ENCODE assay signal across 21 mouse cellular contexts in genomic region chr17:49035052-49035451, GRCm38 (mm10).
A peak's percentile ranks its signal among the peaks of the same experiment; 100 is the strongest.
DNase-seq lines count a peak whose midpoint lies in the region; ATAC-seq and TF ChIP-seq lines count a peak whose summit lies in the region.
"Had no signal": no experiment of that assay in that cellular context is flagged by ENCODE, and none has a peak within 500 bp of the region (broad histone marks: within the 10 kb centered on the region; RNA-seq: fewer than 3 reads in every experiment).

No protein-coding gene starts in this region.

- H3K27me3 ChIP-seq in neural tube, embryonic 13.5 days: peaks cover 15% of the 10 kb centered on the region
- H3K27me3 ChIP-seq in ES-Bruce4 (ENCODE audit: control insufficient read depth, insufficient read depth, low read length, poor library complexity, severe bottlenecking): no peaks in the 10 kb centered on the region
- peaks cover 12% of the 10 kb centered on the region; the same call in 1 of the 2 replicates for H3K27me3 ChIP-seq in heart, embryonic 11.5 days (ENCODE audit: control insufficient read depth, insufficient read depth, low read length)
- H3K27me3 ChIP-seq: embryonic facial prominence, embryonic 12.5 days; forebrain, embryonic 13.5 days; forebrain, embryonic 15.5 days had no signal

- 0 out of 2 replicates have a peak, but pooled peaks have one; percentile 51 for TF ChIP-seq EP300 in ES-Bruce4 (IDR thresholded peaks at IDR 0.05; ENCODE audit: insufficient read depth, low read depth, low read length)

- no peak for DNase-seq in neural tube, embryonic 10.5 days (ENCODE audit: extremely low spot score, low spot score)
- DNase-seq in ES-E14 (ENCODE audit: low read depth, low spot score) (no peak), ZHBTc4 (ENCODE audit: low read depth, low spot score) (peak; percentile 42), liver (no peak)
- DNase-seq in testis, postnatal 10 days (ENCODE audit: low spot score): no peak
- DNase-seq: adrenal gland, adult 2 months; adrenal gland, postnatal 10 days; adrenal gland, postnatal 25 days; cerebellum, adult 11 months; cerebellum, adult 2 months; cerebellum, adult 9-10 months; cerebellum, postnatal 10 days; cerebellum, postnatal 25 days; forebrain, postnatal 0 days had no signal

- no peaks in the 10 kb centered on the region for H3K36me3 ChIP-seq in neural tube, embryonic 13.5 days
- H3K36me3 ChIP-seq in ES-Bruce4 (ENCODE audit: control insufficient read depth, insufficient read depth, low read length, poor library complexity, severe bottlenecking) (no peaks in the 10 kb centered on the region), ES-E14 (ENCODE audit: control insufficient read depth, insufficient read depth, low read length, poor library complexity, severe bottlenecking) (no peaks in the 10 kb centered on the region)
- H3K36me3 ChIP-seq in heart, embryonic 11.5 days (ENCODE audit: control insufficient read depth, insufficient read depth, low read length): no peaks in the 10 kb centered on the region
- H3K36me3 ChIP-seq: embryonic facial prominence, embryonic 10.5 days; embryonic facial prominence, embryonic 12.5 days; forebrain, embryonic 15.5 days had no signal

- ATAC-seq in neural tube, embryonic 13.5 days (ENCODE audit: low read depth): no peak
- no peak for ATAC-seq in heart, embryonic 11.5 days (replicated peaks; ENCODE audit: insufficient number of reproducible peaks, low FRiP score, low TSS enrichment)
- ATAC-seq: forebrain, embryonic 13.5 days; forebrain, embryonic 15.5 days; forebrain, postnatal 0 days had no signal

- WGBS in neural tube, embryonic 13.5 days: 26% methylated on average over 6 of the region's 6 CpGs
- 63% methylated on average over 6 of the region's 6 CpGs for WGBS in heart, embryonic 11.5 days (ENCODE audit: insufficient replicate concordance)

- H3K4me1 ChIP-seq in neural tube, embryonic 13.5 days (replicated peaks): peaks cover 16% of the 10 kb centered on the region
- peaks cover 13% of the 10 kb centered on the region for H3K4me1 ChIP-seq in ES-Bruce4 (ENCODE audit: control insufficient read depth, insufficient read depth, low read length)
- H3K4me1 ChIP-seq in ES-E14 (ENCODE audit: control insufficient read depth in 2 of 2, insufficient read depth in 2 of 2, low read length in 2 of 2, poor library complexity in 1 of 2): peaks cover 7 to 31% of the 10 kb centered on the region in 2 experiments; a peak in 3 of 4 replicates
- H3K4me1 ChIP-seq in heart, embryonic 11.5 days (ENCODE audit: control insufficient read depth, insufficient read depth, low read length): no peaks in the 10 kb centered on the region; the same call in 1 of the 2 replicates
- H3K4me1 ChIP-seq: embryonic facial prominence, embryonic 12.5 days had no signal

- TF ChIP-seq CTCF in ES-Bruce4 (IDR thresholded peaks at IDR 0.05; ENCODE audit: low read depth, low read length): no peak

- H3K4me2 ChIP-seq in neural tube, embryonic 13.5 days: no peak overlapping the region
- no peak overlapping the region for H3K4me2 ChIP-seq in heart, embryonic 11.5 days
- H3K4me2 ChIP-seq: embryonic facial prominence, embryonic 12.5 days; forebrain, embryonic 13.5 days; forebrain, embryonic 15.5 days had no signal

- no peak overlapping the region for H3K9ac ChIP-seq in neural tube, embryonic 13.5 days
- H3K9ac ChIP-seq in ES-Bruce4 (ENCODE audit: low read depth, poor library complexity, severe bottlenecking): no peak overlapping the region
- H3K9ac ChIP-seq in ES-E14 (ENCODE audit: insufficient read depth, low read depth, low read length, poor library complexity, severe bottlenecking): no peak overlapping the region
- H3K9ac ChIP-seq in heart, embryonic 11.5 days (ENCODE audit: low read depth, low read length): no peak overlapping the region
- H3K9ac ChIP-seq: embryonic facial prominence, embryonic 12.5 days; forebrain, embryonic 13.5 days; forebrain, embryonic 15.5 days; forebrain, postnatal 0 days had no signal

- H3K9me3 ChIP-seq in neural tube, embryonic 13.5 days: no peaks in the 10 kb centered on the region
- H3K9me3 ChIP-seq in ES-Bruce4 (replicated peaks; ENCODE audit: control insufficient read depth, insufficient read depth, low read length, poor library complexity, severe bottlenecking): no peaks in the 10 kb centered on the region
- no peaks in the 10 kb centered on the region for H3K9me3 ChIP-seq in ES-E14 (ENCODE audit: control insufficient read depth, insufficient read depth, low read depth, low read length)
- no peaks in the 10 kb centered on the region for H3K9me3 ChIP-seq in heart, embryonic 11.5 days (replicated peaks; ENCODE audit: control insufficient read depth, low read length)
- H3K9me3 ChIP-seq: embryonic facial prominence, embryonic 10.5 days; embryonic facial prominence, embryonic 12.5 days; forebrain, embryonic 13.5 days; forebrain, embryonic 15.5 days had no signal

- no peak for TF ChIP-seq POLR2A in ES-Bruce4 (IDR thresholded peaks at IDR 0.05; ENCODE audit: insufficient read depth, low read length)

- no peak overlapping the region for H3K4me3 ChIP-seq in neural tube, embryonic 13.5 days
- no peak overlapping the region for H3K4me3 ChIP-seq in ES-Bruce4 (ENCODE audit: low read depth, low read length)
- H3K4me3 ChIP-seq in ES-E14 (ENCODE audit: insufficient read depth in 1 of 2, low read depth in 1 of 2, low read length in 2 of 2, poor library complexity in 1 of 2, severe bottlenecking in 1 of 2): no peak overlapping the region
- no peak overlapping the region for H3K4me3 ChIP-seq in heart, embryonic 11.5 days (ENCODE audit: low read depth, low read length)
- H3K4me3 ChIP-seq: embryonic facial prominence, embryonic 10.5 days; embryonic facial prominence, embryonic 12.5 days; forebrain, embryonic 13.5 days; forebrain, embryonic 15.5 days had no signal

- in situ Hi-C loops in ES-E14 (cut with MboI; ENCODE audit: low sequenced_read_pairs in 2 of 2, unreplicated experiment in 2 of 2): no loop called here

- peak overlapping the region; percentile 33; the same call in 1 of the 2 replicates for H3K27ac ChIP-seq in neural tube, embryonic 13.5 days (replicated peaks)
- H3K27ac ChIP-seq in ES-Bruce4 (ENCODE audit: insufficient read depth, low read length) (no peak overlapping the region), ES-E14 (ENCODE audit: insufficient read depth, low read depth, low read length, poor library complexity, severe bottlenecking) (peak overlapping the region; percentile 44; the same call in 1 of the 2 replicates)
- H3K27ac ChIP-seq in heart, embryonic 11.5 days (ENCODE audit: low read depth, low read length): no peak overlapping the region
- H3K27ac ChIP-seq: embryonic facial prominence, embryonic 10.5 days; embryonic facial prominence, embryonic 12.5 days; forebrain, embryonic 13.5 days; forebrain, embryonic 15.5 days had no signal

TF ChIP-seq in ES-E14, 5 proteins besides CTCF, POLR2A, EP300 and RAD21:
- TF ChIP-seq HCFC1 (IDR thresholded peaks at IDR 0.05; ENCODE audit: borderline replicate concordance, insufficient read depth, low read length) (no peak), ZC3H11A (IDR thresholded peaks at IDR 0.05; ENCODE audit: borderline replicate concordance, low read depth, low read length) (no peak), MAFK (IDR thresholded peaks at IDR 0.05; ENCODE audit: insufficient read depth, low read depth, low read length) (no peak), ZNF384 (IDR thresholded peaks at IDR 0.05; ENCODE audit: low read depth, low read length) (no peak), CHD2 (IDR thresholded peaks at IDR 0.05; ENCODE audit: low read depth, low read length) (no peak)
TF ChIP-seq in ES-E14: peak in this region for 0.

Comparison
In these comparisons a context has a peak if more than half of its experiments do, and no peak if none do; other contexts are left out.
1. H3K27ac ChIP-seq: peak in neural tube, embryonic 13.5 days (single experiment) and ES-E14 (single experiment); none in ES-Bruce4 (single experiment) and heart, embryonic 11.5 days (single experiment).